Mouse (Mus musculus): Measurements from ENCODE around the gene Metap1. TPM values are rescaled to one million over a fixed set of nuclear protein-coding genes. Genes with fewer than 3 reads are reported as not detected.

Metap1 gene
- polyA plus RNA-seq, 1 experiment from 2014 or later = 49.2 TPM

GRCm38 (mm10) chr3:138509581-138509980 is 20.3 kb upstream of the Metap1 start:
- Histone ChIP-seq H3K4me1 (ENCODE audit: control insufficient read depth, insufficient read depth, low read length) (peaks cover 2% of the 10 kb centered on the region), H3K4me2 (no peak overlapping the region), H3K9me3 (ENCODE audit: control insufficient read depth, low read length) (no peaks in the 10 kb centered on the region), H3K27me3 (ENCODE audit: control insufficient read depth, insufficient read depth, low read length) (no peaks in the 10 kb centered on the region), H3K9ac (ENCODE audit: low read length) (no peak overlapping the region), H3K36me3 (ENCODE audit: control insufficient read depth, insufficient read depth, low read length) (no peaks in the 10 kb centered on the region), H3K27ac (ENCODE audit: low read depth, low read length) (no peak overlapping the region), H3K4me3 (ENCODE audit: low read depth, low read length) (no peak overlapping the region)
- 92% methylated on average over 2 of the region's 2 CpGs for WGBS
- ATAC-seq (ENCODE audit: low FRiP score) (no peak), DNase-seq (ENCODE audit: low spot score, missing footprints) (no peak)

DNA sequence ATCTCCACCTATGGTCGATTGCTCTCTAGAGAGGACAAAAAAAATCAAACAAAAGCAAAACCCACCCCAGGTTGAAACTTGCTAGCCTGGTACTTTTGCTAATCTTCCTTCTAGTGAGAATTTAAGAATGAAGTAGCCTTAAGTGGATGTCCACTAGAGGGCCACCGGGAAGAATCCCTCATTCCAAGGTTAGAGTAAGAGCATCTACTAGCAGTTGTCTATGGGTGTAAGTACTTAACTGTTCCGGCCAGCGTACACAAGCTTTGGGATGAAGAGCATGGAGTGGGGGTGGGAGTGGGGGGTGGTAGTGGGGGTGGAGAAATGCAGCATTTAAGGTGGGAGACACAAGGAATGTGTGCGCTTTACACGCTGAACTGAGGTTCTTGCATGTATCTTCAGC is 17.4 kb upstream of the Metap1 start:
- Histone ChIP-seq H3K9ac (ENCODE audit: low read length) (no peak overlapping the region), H3K4me2 (no peak overlapping the region), H3K36me3 (ENCODE audit: control insufficient read depth, insufficient read depth, low read length) (no peaks in the 10 kb centered on the region), H3K4me1 (ENCODE audit: control insufficient read depth, insufficient read depth, low read length) (no peaks in the 10 kb centered on the region), H3K27ac (ENCODE audit: low read depth, low read length) (no peak overlapping the region), H3K4me3 (ENCODE audit: low read depth, low read length) (no peak overlapping the region), H3K27me3 (ENCODE audit: control insufficient read depth, insufficient read depth, low read length) (no peaks in the 10 kb centered on the region), H3K9me3 (ENCODE audit: control insufficient read depth, low read length) (no peaks in the 10 kb centered on the region)
- WGBS = 54% methylated on average over 6 of the region's 6 CpGs
- no peak for ATAC-seq (ENCODE audit: low FRiP score)
- peak; percentile 86 for DNase-seq (ENCODE audit: low spot score, missing footprints)

DNA sequence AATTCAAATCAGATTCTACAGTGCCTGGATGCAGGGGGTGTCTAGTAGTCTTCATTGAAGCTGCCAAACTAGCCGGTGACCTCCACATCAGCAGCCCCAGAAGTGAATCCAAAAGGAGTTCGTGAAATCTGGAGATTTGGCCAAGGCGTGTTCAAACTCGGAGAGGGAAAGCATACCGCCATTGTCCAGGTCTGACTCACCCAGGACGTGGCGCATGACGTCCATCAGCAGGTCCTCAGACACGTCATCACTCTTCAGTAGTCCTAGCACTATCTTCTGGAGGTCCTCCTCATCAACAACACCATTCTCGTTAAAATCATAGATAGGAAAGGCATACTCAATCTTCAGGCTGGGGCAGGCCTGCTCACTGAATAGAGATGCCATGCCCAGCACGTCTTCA is 14.4 kb upstream of the Metap1 start:
- Histone ChIP-seq H3K27me3 (ENCODE audit: control insufficient read depth, insufficient read depth, low read length) (no peaks in the 10 kb centered on the region), H3K4me1 (ENCODE audit: control insufficient read depth, insufficient read depth, low read length) (peaks cover 16% of the 10 kb centered on the region; the same call in 1 of the 2 replicates), H3K9me3 (ENCODE audit: control insufficient read depth, low read length) (no peaks in the 10 kb centered on the region), H3K36me3 (ENCODE audit: control insufficient read depth, insufficient read depth, low read length) (no peaks in the 10 kb centered on the region), H3K27ac (ENCODE audit: low read depth, low read length) (no peak overlapping the region), H3K4me2 (no peak overlapping the region), H3K9ac (ENCODE audit: low read length) (no peak overlapping the region), H3K4me3 (ENCODE audit: low read depth, low read length) (no peak overlapping the region)
- WGBS = 90% methylated on average over 11 of the region's 11 CpGs
- ATAC-seq (ENCODE audit: low FRiP score) (no peak), DNase-seq (ENCODE audit: low spot score, missing footprints) (peak; percentile 31)

DNA sequence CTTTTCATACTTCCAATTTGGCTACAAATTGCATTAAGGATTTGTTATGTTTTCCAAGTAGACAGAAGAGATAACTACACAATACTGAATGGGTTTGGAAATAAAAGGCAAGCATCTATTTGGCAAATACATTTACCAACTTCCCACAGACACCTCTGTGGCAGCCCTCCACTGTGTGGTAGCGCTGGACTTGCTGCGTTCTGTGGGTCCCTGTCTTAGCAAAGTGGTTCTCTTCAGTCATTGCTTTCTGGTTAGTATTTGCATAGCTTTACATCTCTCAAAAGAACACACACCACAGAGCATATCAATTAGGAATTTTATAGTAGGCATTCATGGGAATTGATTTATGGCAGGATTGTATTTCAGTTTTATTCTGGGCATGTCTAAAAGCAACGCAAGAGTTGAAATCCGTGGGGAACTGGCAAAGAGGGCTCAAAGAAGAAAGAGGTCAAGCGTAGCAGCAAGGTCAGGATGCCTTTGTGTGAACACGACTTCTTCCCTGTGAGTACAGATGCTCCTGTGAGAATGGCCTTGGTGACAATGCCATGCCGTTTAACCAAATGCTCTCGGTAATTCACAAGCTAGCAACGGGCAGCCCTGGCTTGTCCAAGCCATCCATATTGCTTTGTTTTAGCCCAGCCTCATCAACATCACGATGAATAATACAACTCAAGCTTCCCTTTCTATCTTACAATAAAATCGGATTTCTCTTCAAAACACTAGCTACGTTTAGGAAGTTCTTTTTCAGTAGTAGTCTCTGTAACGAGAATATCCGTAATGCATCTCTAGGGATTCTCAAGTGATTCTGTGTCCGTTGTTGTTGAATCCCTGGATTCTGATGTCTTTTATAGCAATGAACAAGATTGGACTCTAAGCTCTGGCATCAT is 10.8 kb upstream of the Metap1 start:
- H3K9ac ChIP-seq (ENCODE audit: low read length) = peak overlapping the region; percentile 21; the same call in 1 of the 2 replicates
- peak overlapping the region; percentile 22; the same call in 1 of the 2 replicates for H3K4me2 ChIP-seq
- H3K4me1 ChIP-seq (ENCODE audit: control insufficient read depth, insufficient read depth, low read length) = peaks cover 16% of the 10 kb centered on the region; the same call in 1 of the 2 replicates
- DNase-seq (ENCODE audit: low spot score, missing footprints) (peak; percentile 94), ATAC-seq (ENCODE audit: low FRiP score) (peak; percentile 88)
- no peaks in the 10 kb centered on the region for H3K36me3 ChIP-seq (ENCODE audit: control insufficient read depth, insufficient read depth, low read length)
- no peaks in the 10 kb centered on the region for H3K27me3 ChIP-seq (ENCODE audit: control insufficient read depth, insufficient read depth, low read length)
- no peak overlapping the region for H3K4me3 ChIP-seq (ENCODE audit: low read depth, low read length)
- WGBS = 16% methylated on average over 15 of the region's 15 CpGs
- H3K27ac ChIP-seq (ENCODE audit: low read depth, low read length) = peak overlapping the region; percentile 55; the same call in 1 of the 2 replicates
- no peaks in the 10 kb centered on the region for H3K9me3 ChIP-seq (ENCODE audit: control insufficient read depth, low read length)

DNA sequence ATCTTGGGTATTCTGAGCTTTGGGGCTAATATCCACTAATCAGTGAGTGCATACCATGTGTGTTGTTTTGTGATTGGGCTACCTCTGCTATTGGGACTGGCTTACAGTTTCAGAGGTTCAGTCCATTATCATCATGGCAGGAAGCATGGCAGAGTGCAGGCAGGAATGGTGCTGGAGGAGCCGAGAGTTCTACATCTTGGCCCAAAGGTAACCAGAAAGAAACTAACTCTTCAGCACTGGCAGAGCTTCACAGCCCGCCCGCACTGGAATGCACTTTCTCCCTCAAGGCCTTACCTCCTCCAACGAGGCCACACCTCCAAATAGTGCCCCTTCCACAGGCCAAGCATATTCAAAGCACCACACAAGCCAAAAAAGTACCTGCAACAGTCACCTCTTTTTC is 9.4 kb upstream of the Metap1 start:
- Histone ChIP-seq H3K27me3 (ENCODE audit: control insufficient read depth, insufficient read depth, low read length) (no peaks in the 10 kb centered on the region), H3K4me1 (ENCODE audit: control insufficient read depth, insufficient read depth, low read length) (peaks cover 16% of the 10 kb centered on the region; the same call in 1 of the 2 replicates), H3K36me3 (ENCODE audit: control insufficient read depth, insufficient read depth, low read length) (no peaks in the 10 kb centered on the region), H3K27ac (ENCODE audit: low read depth, low read length) (no peak overlapping the region), H3K9ac (ENCODE audit: low read length) (no peak overlapping the region), H3K4me2 (no peak overlapping the region), H3K4me3 (ENCODE audit: low read depth, low read length) (no peak overlapping the region), H3K9me3 (ENCODE audit: control insufficient read depth, low read length) (no peaks in the 10 kb centered on the region)
- DNase-seq (ENCODE audit: low spot score, missing footprints) = peak; percentile 67
- WGBS = 72% methylated on average over 4 of the region's 4 CpGs
- ATAC-seq (ENCODE audit: low FRiP score) = no peak

- H3K36me3 ChIP-seq (ENCODE audit: control insufficient read depth, insufficient read depth, low read length) = no peaks in the 10 kb centered on the region
- no peaks in the 10 kb centered on the region for H3K9me3 ChIP-seq (ENCODE audit: control insufficient read depth, low read length)
- no peak overlapping the region for H3K4me3 ChIP-seq (ENCODE audit: low read depth, low read length)
- peaks cover 10% of the 10 kb centered on the region; the same call in 1 of the 2 replicates for H3K4me1 ChIP-seq (ENCODE audit: control insufficient read depth, insufficient read depth, low read length)
- no peak overlapping the region for H3K4me2 ChIP-seq
- whole genome bisulfite sequencing = 89% methylated on average over 11 of the region's 11 CpGs
- no peaks in the 10 kb centered on the region for H3K27me3 ChIP-seq (ENCODE audit: control insufficient read depth, insufficient read depth, low read length)
- no peak overlapping the region for H3K27ac ChIP-seq (ENCODE audit: low read depth, low read length)
- peak; percentile 19 for DNase-seq (ENCODE audit: low spot score, missing footprints)
- ATAC-seq (ENCODE audit: low FRiP score) = no peak
- no peak overlapping the region for H3K9ac ChIP-seq (ENCODE audit: low read length)
Observed at GRCm38 (mm10) chr3:138495166-138496145, 6.1 kb upstream of the Metap1 start.

GRCm38 (mm10) chr3:138494565-138494964 is 5.2 kb upstream of the Metap1 start:
- Histone ChIP-seq H3K4me1 (ENCODE audit: control insufficient read depth, insufficient read depth, low read length) (peaks cover 3% of the 10 kb centered on the region; the same call in 1 of the 2 replicates), H3K36me3 (ENCODE audit: control insufficient read depth, insufficient read depth, low read length) (no peaks in the 10 kb centered on the region), H3K4me2 (no peak overlapping the region), H3K9ac (ENCODE audit: low read length) (no peak overlapping the region), H3K27me3 (ENCODE audit: control insufficient read depth, insufficient read depth, low read length) (no peaks in the 10 kb centered on the region), H3K27ac (ENCODE audit: low read depth, low read length) (no peak overlapping the region), H3K9me3 (ENCODE audit: control insufficient read depth, low read length) (no peaks in the 10 kb centered on the region), H3K4me3 (ENCODE audit: low read depth, low read length) (no peak overlapping the region)
- ATAC-seq (ENCODE audit: low FRiP score) = no peak
- 50% methylated on average over 1 of the region's 1 CpGs for WGBS
- DNase-seq (ENCODE audit: low spot score, missing footprints) = peak; percentile 60

- Histone ChIP-seq H3K4me3 (ENCODE audit: low read depth, low read length) (no peak overlapping the region), H3K4me1 (ENCODE audit: control insufficient read depth, insufficient read depth, low read length) (no peaks in the 10 kb centered on the region), H3K4me2 (no peak overlapping the region), H3K9me3 (ENCODE audit: control insufficient read depth, low read length) (no peaks in the 10 kb centered on the region), H3K27me3 (ENCODE audit: control insufficient read depth, insufficient read depth, low read length) (no peaks in the 10 kb centered on the region), H3K36me3 (ENCODE audit: control insufficient read depth, insufficient read depth, low read length) (no peaks in the 10 kb centered on the region), H3K9ac (ENCODE audit: low read length) (no peak overlapping the region), H3K27ac (ENCODE audit: low read depth, low read length) (no peak overlapping the region)
- 83% methylated on average over 3 of the region's 3 CpGs for WGBS
- ATAC-seq (ENCODE audit: low FRiP score) (no peak), DNase-seq (ENCODE audit: low spot score, missing footprints) (peak; percentile 75)
Observed at GRCm38 (mm10) chr3:138493668-138494067, 4.4 kb upstream of the Metap1 start.

All from midbrain, embryonic 11.5 days (tissue).